Mouse (Mus musculus) liver, embryonic 13.5 days (tissue): Measurements from ENCODE around the gene Larp4. TPM values are rescaled to one million over a fixed set of nuclear protein-coding genes. Genes with fewer than 3 reads are reported as not detected.
A peak's percentile ranks its signal among the peaks of the same experiment; 100 is the strongest.

Experiments used
- ATAC-seq: fragments of 200-750 bp; cut with Nextera tagmentation; 2 replicates; pipeline ENCODE4 v1.8.0; 2017; ENCODE audit warnings: low read depth, mild to moderate bottlenecking, moderate number of reproducible peaks, moderate library complexity
- DNase-seq: peaks from one replicate; pipeline ENCODE4 v3.0.0; 2022
- H3K27ac ChIP-seq: fragments of 300-500 bp; sonication (generic); 2 replicates; pipeline ENCODE4 v1.5.1; 2015; ENCODE audit warnings: moderate library complexity, mild to moderate bottlenecking, inconsistent platforms
- H3K27me3 ChIP-seq: fragments of 300-500 bp; sonication (generic); 2 replicates; pipeline ENCODE4 v1.6.1; 2015; ENCODE audit warnings: mild to moderate bottlenecking, inconsistent platforms
- H3K36me3 ChIP-seq: fragments of 300-500 bp; sonication (generic); 2 replicates; pipeline ENCODE4 v1.6.1; 2015; ENCODE audit warnings: mild to moderate bottlenecking, inconsistent platforms
- H3K4me1 ChIP-seq: fragments of 300-500 bp; sonication (generic); replicated peaks from 2 replicates; pipeline ENCODE4 v1.6.1; 2015; ENCODE audit warnings: inconsistent platforms
- H3K4me2 ChIP-seq: fragments of 300-500 bp; sonication (generic); 2 replicates; pipeline ENCODE4 v1.6.1; 2015; ENCODE audit warnings: inconsistent platforms, mild to moderate bottlenecking, moderate library complexity
- H3K4me3 ChIP-seq: fragments of 300-500 bp; sonication (generic); replicated peaks from 2 replicates; pipeline ENCODE4 v1.5.1; 2015; ENCODE audit warnings: mild to moderate bottlenecking, inconsistent platforms
- H3K9ac ChIP-seq: fragments of 300-500 bp; sonication (generic); 2 replicates; pipeline ENCODE4 v1.6.1; 2015; ENCODE audit warnings: mild to moderate bottlenecking, inconsistent platforms
- H3K9me3 ChIP-seq: fragments of 300-500 bp; sonication (generic); replicated peaks from 2 replicates; pipeline ENCODE4 v1.6.1; 2016; ENCODE audit warnings: inconsistent platforms
- WGBS: fragments of 180-500 bp; shearing (Covaris S2); methylation state at CpG from one replicate; pipeline ENCODE4 v1.1.7; 2015; ENCODE audit not compliant: insufficient replicate concordance; 5-methylcytosine and 5-hydroxymethylcytosine counted together
- polyA plus RNA-seq: library from polyadenylated mRNA; unstranded; fragments of >200 nt; fragmentation: Nextera tagmentation; extraction: Ambion mirVana; gene quantifications from 2 replicates; pipeline ENCODE4 v1.2.1, GENCODE M21; 2015

Larp4 gene
- polyA plus RNA-seq, 1 experiment from 2014 or later, result 20.0 TPM

- ATAC-seq, result no peak
- Histone ChIP-seq H3K4me3 (no peak overlapping the region), H3K27ac (no peak overlapping the region), H3K9me3 (no peaks in the 10 kb centered on the region), H3K36me3 (no peaks in the 10 kb centered on the region), H3K4me1 (peaks cover 50% of the 10 kb centered on the region), H3K9ac (no peak overlapping the region), H3K27me3 (no peaks in the 10 kb centered on the region), H3K4me2 (no peak overlapping the region)
- no peak for DNase-seq
- 72% methylated on average over 7 of the region's 7 CpGs for WGBS
Observed at GRCm38 (mm10) chr15:100059626-100060311, 89.9 kb downstream of the Larp4 start.

GRCm38 (mm10) chr15:100060513-100061140 is 90.8 kb downstream of the Larp4 start:
- no peak overlapping the region for H3K27ac ChIP-seq

GRCm38 (mm10) chr15:100061377-100061776 is 91.5 kb downstream of the Larp4 start:
- H3K4me3 ChIP-seq, result no peak overlapping the region
- H3K27me3 ChIP-seq, result no peaks in the 10 kb centered on the region
- no peak overlapping the region for H3K27ac ChIP-seq
- no peak overlapping the region for H3K4me2 ChIP-seq
- WGBS, result 85% methylated on average over 3 of the region's 3 CpGs
- no peaks in the 10 kb centered on the region for H3K9me3 ChIP-seq
- DNase-seq, result no peak
- H3K4me1 ChIP-seq, result peaks cover 56% of the 10 kb centered on the region
- H3K9ac ChIP-seq, result no peak overlapping the region
- ATAC-seq, result no peak
- H3K36me3 ChIP-seq, result no peaks in the 10 kb centered on the region

More at GRCm38 (mm10) chr15:100060513-100061140, 90.8 kb downstream of the Larp4 start:
- Histone ChIP-seq H3K9me3 (no peaks in the 10 kb centered on the region), H3K4me3 (no peak overlapping the region), H3K36me3 (no peaks in the 10 kb centered on the region), H3K27me3 (no peaks in the 10 kb centered on the region), H3K4me2 (no peak overlapping the region), H3K4me1 (peaks cover 50% of the 10 kb centered on the region), H3K9ac (no peak overlapping the region)
- no peak for DNase-seq
- WGBS, result 53% methylated on average over 4 of the region's 4 CpGs
- ATAC-seq, result no peak

GRCm38 (mm10) chr15:100063229-100063773 is 93.4 kb downstream of the Larp4 start:
- Histone ChIP-seq H3K9ac (no peak overlapping the region), H3K9me3 (no peaks in the 10 kb centered on the region), H3K27me3 (no peaks in the 10 kb centered on the region), H3K36me3 (no peaks in the 10 kb centered on the region), H3K4me1 (peaks cover 52% of the 10 kb centered on the region), H3K27ac (no peak overlapping the region), H3K4me3 (no peak overlapping the region), H3K4me2 (no peak overlapping the region)
- DNase-seq, result no peak
- ATAC-seq, result peak; percentile 50
- WGBS, result 65% methylated on average over 13 of the region's 13 CpGs

Other genes starting within 250 kb of the Larp4 start
- 71.6 and 80.5 TPM in 2 replicates for gene Cox14, start 244.4 kb upstream of the Larp4 start, polyA plus RNA-seq
- 11.2 and 11.7 TPM in 2 replicates for gene Cers5, start 197.2 kb upstream of the Larp4 start, polyA plus RNA-seq
- gene Lima1, start 94.6 kb upstream of the Larp4 start, polyA plus RNA-seq, result 7.8 and 12.0 TPM in 2 replicates
- not detected in 2 replicates for gene Fam186a, start 3.0 kb upstream of the Larp4 start, polyA plus RNA-seq
- 2.1 and 2.2 TPM in 2 replicates for gene Dip2b, start 68.6 kb downstream of the Larp4 start, polyA plus RNA-seq